Mouse (Mus musculus): ENCODE results near the gene Atg5.

Gene Atg5

GRCm38 (mm10) chr10:44353467-44353866 lies 85.3 kb downstream of the Atg5 start:
- no peak for DNase-seq (ENCODE audit: low spot score)

GRCm38 (mm10) chr10:44354393-44354792 lies 86.2 kb downstream of the Atg5 start:
- no peak for DNase-seq (ENCODE audit: low spot score)

- no peak for DNase-seq (ENCODE audit: low spot score)
These were observed 87.1 kb downstream of the Atg5 start for GRCm38 (mm10) chr10:44355216-44355615.

- DNase-seq (ENCODE audit: low spot score): no peak
These were observed 88.5 kb downstream of the Atg5 start for GRCm38 (mm10) chr10:44356625-44357024.

GRCm38 (mm10) chr10:44357316-44357715 lies 89.2 kb downstream of the Atg5 start:
- DNase-seq (ENCODE audit: low spot score): no peak

GRCm38 (mm10) chr10:44358816-44359215 lies 90.7 kb downstream of the Atg5 start:
- no peak for DNase-seq (ENCODE audit: low spot score)

GRCm38 (mm10) chr10:44360632-44361031 lies 92.5 kb downstream of the Atg5 start:
- no peak for DNase-seq (ENCODE audit: low spot score)

- no peak for DNase-seq (ENCODE audit: low spot score)
These were observed 94.3 kb downstream of the Atg5 start for GRCm38 (mm10) chr10:44362435-44362834.

- DNase-seq (ENCODE audit: low spot score): no peak
These were observed 94.7 kb downstream of the Atg5 start for GRCm38 (mm10) chr10:44362846-44363245.

- DNase-seq (ENCODE audit: low spot score): no peak
These were observed 98.0 kb downstream of the Atg5 start for GRCm38 (mm10) chr10:44366186-44366585.

GRCm38 (mm10) chr10:44367043-44367442 lies 98.9 kb downstream of the Atg5 start:
- DNase-seq (ENCODE audit: low spot score): no peak

- DNase-seq (ENCODE audit: low spot score): no peak
These were observed 100.4 kb downstream of the Atg5 start for GRCm38 (mm10) chr10:44368596-44368995.

- DNase-seq (ENCODE audit: low spot score): no peak
These were observed 102.5 kb downstream of the Atg5 start for GRCm38 (mm10) chr10:44370666-44371065.

- DNase-seq (ENCODE audit: low spot score): no peak
These were observed 104.1 kb downstream of the Atg5 start for GRCm38 (mm10) chr10:44372210-44372609.

- no peak for DNase-seq (ENCODE audit: low spot score)
These were observed 106.5 kb downstream of the Atg5 start for GRCm38 (mm10) chr10:44374678-44375077.

GRCm38 (mm10) chr10:44375501-44375900 lies 107.3 kb downstream of the Atg5 start:
- no peak for DNase-seq (ENCODE audit: low spot score)

GRCm38 (mm10) chr10:44377821-44378220 lies 109.7 kb downstream of the Atg5 start:
- DNase-seq (ENCODE audit: low spot score): no peak

GRCm38 (mm10) chr10:44378403-44378802 lies 110.2 kb downstream of the Atg5 start:
- no peak for DNase-seq (ENCODE audit: low spot score)

- peak; percentile 76 for DNase-seq (ENCODE audit: low spot score)
These were observed 112.5 kb downstream of the Atg5 start for GRCm38 (mm10) chr10:44380476-44381208.

- peak; percentile 51 for DNase-seq (ENCODE audit: low spot score)
These were observed 113.2 kb downstream of the Atg5 start for GRCm38 (mm10) chr10:44381397-44381796.

- no peak for DNase-seq (ENCODE audit: low spot score)
These were observed 113.8 kb downstream of the Atg5 start for GRCm38 (mm10) chr10:44381948-44382347.

GRCm38 (mm10) chr10:44383213-44383612 lies 115.1 kb downstream of the Atg5 start:
- no peak for DNase-seq (ENCODE audit: low spot score)

GRCm38 (mm10) chr10:44385227-44385626 lies 117.1 kb downstream of the Atg5 start:
- DNase-seq (ENCODE audit: low spot score): no peak

- DNase-seq (ENCODE audit: low spot score): no peak
These were observed 120.6 kb downstream of the Atg5 start for GRCm38 (mm10) chr10:44388706-44389233.
